Mouse (Mus musculus) heart, adult 18-20 months (tissue): ENCODE results near the gene Sptbn1. TPM values are rescaled to one million over a fixed set of nuclear protein-coding genes. Genes with fewer than 3 reads are reported as not detected.
"Not testable (repeated sequence)": the region's sequence is repeated elsewhere in the genome, so short reads cannot be mapped to it uniquely, and the experiment has no call there.

Experiments used
- DNase-seq, 2 experiments: peaks; one replicate each; pipeline ENCODE4 v3.0.0; 2021 to 2022; ENCODE audit warnings: mixed read lengths in 1 of 2
- total RNA-seq, 2 experiments: library from RNA; stranded (reverse); gene quantifications; 2 replicates each; pipeline ENCODE4 v1.2.3; 2021

Gene Sptbn1
- total RNA-seq, 2 experiments from 2014 or later, result 523 to 532 TPM

DNA sequence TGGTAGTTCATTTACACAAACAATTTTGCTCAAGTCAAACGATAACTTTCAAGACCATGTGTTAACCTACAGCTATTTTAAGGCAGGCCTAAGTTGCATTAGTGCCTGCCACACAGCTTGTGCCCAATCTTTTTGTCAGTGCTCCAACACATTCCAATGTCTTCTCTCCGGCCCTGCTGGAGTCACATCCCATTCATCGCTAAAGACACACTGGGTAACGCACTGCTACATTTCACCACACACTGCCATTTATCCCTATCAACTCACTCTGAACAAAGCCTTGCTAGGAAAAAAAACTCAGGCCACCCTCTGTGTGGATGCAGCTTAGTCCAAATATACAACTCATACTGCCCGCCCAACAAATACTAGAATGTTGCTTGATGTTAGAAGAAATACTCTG is 11.5 kb downstream of the Sptbn1 start:
- DNase-seq, result peak; percentile 70 to 79

DNA sequence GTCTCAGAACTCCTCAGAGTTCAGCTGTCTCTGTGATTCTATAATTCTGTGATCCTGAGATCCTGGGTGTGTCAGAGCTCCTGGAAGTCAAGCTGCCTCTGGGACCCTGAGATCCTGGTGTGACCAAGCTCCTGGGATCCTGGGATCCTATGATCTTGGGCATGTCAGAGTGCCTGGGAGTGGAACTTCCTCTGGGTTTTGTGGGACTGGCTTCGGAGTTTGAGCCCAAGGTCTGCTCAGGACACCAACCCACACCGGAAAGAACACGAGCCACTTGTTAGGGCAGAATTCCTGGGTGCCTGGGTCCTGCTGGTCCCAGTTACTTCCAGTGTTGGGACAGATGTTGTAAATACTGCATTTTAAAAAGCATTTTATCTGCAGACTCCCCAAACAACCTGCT is 12.8 kb downstream of the Sptbn1 start:
- DNase-seq, result not testable (repeated sequence)

DNA sequence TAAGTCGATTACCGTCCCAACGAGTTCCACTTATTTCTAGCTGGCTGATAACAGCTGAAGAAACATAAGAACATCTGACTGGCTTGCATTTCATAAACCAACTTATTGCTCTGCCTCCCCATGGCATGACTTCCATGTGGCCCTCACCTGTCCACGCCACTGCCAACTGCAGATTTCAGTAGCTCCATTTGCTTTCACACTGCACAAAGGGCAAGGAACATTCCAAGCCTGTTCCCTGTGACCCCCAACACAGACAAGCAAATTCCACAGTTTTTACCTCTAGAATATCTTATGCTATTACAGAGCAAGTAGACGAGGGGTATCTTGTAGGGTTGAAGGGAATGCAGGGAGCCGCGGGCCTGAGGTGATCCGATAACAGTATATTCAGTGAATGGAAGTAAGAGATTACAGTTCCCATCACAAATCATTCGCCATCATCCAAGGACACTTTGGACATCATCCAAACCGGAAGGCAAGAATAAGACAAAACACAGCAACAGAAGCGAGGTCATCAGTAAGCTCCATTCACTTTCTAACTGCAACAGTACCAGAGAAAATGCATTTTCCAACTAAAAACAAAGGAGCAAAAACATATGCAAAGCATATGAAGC is 16.6 kb downstream of the Sptbn1 start:
- DNase-seq, result no peak

DNA sequence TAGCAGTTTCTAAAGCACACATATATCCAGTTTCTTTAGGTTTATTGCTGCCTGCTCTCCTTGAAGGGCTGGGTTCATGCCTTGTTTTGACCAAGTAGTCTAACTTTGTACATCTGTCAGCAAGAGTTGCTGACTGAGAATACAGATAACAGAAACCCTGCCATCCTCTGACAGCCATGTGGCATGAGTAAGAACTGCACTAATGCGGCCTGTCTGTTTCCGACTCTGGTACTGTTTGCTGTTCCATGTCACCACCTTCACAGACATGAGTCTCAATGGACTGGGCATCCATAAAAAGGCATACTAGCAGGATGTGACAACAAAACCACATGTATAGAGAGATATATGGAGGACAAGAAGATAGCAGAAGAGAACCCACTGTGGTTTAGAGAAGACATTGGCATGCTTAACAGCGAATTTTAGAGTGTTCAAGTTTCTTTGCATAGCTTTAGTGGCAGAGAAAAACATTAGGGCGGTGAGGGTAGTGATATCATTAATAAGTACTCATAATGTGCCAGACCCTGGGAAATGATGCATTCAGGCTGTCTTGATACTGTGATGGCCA is 18.4 kb downstream of the Sptbn1 start:
- no peak for DNase-seq

DNA sequence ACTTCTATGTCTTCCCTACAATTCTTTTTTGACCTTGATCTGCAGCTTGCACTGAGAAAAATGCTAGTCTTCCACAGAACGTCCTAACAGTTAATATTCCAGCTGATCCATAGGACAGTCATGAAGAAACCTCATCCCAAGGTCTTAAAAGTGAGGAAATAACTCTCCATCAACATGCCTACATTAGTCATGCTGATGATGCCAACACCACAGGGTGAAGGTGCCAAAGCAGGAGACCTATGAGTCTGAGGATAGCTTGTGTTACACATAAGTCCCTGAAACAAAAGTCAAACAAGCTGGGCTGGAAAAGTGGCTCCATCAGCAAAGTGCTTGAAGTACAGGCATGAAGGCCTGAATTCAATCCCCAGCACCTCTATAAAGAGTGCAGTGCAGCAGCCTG is 20.9 kb downstream of the Sptbn1 start:
- DNase-seq, result no peak

DNA sequence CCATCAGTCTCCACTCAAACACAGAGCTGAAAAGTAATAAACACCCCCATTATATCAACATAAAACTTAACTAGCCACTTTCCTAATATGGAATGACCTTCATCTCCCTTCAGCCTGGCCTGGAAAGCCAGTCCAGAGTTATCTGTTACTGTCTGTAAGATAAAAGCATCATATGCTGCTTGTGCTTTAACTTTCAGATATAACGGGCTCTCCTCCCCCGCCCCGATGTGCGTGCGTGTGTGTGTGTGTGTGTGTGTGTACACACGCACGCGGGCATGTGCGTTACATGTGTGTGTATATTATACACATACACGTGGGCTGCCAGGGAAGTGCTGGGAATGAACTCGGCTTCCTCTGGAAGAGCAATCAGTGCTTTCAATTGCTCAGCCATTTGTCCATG is 21.8 kb downstream of the Sptbn1 start:
- DNase-seq, result no peak

DNA sequence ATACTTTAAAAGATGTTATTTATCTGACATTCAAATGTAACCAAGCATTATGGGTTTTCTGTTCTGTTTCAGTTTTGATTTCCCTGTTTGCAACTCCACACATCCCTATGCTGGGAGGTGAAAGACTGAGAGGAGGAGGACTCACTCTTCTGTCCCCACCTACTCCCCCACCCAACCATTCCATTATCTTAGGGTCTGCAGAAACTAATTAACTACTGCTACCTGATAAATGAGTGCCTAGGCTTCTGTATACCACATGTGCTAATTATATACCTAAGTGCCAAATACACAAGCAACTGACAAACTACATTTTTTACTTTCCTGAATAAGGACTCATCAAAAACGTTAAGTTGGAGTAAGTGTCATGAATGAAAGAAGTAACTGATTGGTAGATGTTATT is 23.8 kb downstream of the Sptbn1 start:
- no peak for DNase-seq

DNA sequence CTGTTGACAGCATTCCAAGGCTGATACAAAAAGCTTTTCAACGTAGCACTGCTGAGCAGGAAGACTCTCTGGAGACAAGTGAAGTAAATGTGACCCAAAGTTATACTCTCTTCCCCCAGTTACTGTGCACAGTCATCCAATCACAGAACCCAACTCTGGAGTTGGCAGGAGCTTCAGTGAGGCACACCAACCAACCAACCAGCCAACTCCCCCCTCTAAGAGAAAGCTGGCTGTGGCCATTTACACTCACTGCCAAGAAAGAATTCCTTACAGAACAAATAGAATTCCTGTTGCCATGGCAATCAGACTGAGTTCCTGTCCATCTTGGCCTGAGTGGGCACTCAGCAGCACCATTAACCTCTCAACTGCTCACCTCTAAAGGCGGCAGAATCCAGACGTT is 24.4 kb downstream of the Sptbn1 start:
- peak; percentile 82 to 89 for DNase-seq

DNA sequence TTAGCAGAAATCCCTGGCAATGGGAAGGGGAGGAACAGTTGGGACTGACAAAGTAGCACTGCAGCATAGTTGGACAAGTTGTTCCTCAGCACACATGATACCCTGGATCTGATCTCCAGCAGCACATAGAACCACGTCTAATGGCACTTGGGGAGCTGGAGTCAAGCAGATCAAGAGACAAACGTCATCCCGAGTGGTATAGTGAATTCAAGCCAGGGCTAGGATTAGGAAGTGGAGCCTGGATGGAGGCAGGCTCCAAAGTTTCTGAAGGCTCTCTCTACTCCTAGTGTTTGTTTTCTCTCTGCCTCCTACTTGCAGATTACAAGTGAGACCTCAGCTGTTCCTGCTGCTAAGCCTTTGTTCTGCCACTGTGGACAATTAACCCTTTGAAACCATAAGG is 27.1 kb downstream of the Sptbn1 start:
- no peak for DNase-seq

DNA sequence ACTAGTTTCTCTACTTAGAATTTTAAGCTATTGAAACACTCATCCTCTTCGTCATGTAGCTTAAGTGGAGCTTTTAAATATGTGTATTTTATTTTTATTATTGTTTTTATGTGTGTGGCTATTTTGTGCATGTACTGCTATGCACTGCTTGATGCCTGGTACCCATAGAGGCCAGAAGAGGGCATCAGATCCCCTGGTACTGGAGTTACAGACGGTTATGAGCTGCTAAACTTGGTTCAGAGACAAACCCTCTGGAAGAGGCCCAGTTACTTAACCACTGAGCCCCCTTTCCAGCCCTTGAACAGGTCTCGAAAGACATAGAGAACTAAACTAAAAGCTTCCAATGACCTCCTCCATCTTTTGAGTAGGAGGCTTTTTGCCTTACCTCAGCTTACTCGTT is 30.0 kb downstream of the Sptbn1 start:
- DNase-seq, result peak; percentile 62 to 65

DNA sequence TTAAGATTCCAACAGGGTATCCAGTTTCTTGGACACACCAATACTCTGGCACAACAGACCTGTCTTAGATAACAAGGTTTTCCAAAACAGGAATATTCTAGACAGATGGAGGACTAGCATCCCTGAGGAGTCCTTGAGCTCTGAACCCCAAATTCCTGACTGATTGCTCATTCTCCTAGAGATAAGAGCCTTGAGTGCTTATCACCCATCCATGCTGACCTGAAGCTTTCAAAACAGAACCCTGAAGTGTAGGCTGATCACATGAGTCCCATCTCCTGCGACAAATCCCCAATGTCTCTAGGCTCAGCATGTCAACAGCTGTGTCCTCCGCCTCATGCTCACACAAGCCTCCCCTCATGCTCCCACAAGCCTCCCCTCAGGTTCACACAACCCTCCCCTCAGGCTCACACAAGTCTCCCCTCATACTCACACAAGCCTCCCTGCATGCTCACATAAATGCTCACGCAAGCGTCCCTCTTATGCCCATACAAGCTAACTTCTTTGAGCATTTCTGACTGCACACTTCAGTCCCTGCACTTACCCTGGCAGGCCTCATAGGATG is 31.2 kb downstream of the Sptbn1 start:
- DNase-seq, result no peak

DNA sequence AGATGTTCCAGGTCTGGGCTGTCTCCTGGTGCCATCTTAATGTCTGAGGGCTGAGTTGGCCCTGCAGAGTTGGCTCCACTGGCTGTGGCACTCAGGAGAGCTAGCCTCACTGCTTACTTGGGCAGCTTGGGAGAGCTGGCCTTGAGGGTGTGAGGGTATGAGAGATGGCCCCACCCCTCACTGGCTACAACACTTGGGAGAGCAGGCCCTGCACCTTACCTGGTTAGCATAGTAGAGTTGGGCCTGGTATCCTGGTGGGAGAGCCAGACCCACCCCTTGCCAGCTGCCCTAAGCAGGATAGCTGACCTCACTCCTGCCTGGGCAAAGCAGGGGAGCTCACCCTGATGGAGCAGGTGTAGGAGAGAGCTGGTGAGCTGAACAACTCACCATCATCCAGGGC is 32.3 kb downstream of the Sptbn1 start:
- DNase-seq, result no peak

DNA sequence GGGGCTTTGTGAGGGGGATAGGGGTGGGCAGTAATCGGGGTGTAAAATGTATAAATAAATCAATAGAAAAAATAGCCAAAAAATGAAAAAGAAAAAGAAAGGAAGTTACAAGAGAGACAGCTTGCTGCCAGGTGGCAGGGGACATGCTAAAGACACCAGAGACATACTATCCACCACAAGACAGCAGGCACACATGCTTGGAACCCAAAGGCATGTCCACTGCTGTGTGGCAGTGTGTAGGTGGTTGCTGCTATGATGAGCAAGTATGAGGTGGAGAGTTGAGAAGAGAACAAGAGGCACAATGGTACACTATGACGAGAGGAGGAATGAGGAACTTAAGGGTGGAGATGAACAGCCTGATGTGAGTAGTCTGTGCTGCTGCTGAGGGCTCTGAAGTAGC is 32.8 kb downstream of the Sptbn1 start:
- DNase-seq, result no peak

DNA sequence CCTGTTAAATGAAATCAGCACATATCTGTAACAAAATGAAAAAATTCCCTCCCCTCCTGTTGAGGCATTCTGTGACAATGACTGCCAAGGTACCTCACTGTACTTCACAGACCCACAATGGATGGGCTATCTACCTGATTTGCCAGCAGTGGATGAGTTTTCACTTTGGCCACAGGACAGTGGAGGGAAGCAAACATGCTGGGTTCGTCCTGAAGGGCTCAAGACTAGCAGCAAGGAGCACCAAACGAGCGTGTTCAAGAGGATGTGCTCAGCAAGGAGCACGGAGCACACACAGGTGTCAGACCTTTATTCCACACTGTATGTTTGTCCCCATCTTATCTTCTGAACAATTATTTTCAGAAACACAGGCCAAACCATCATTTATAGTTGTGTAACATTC is 34.0 kb downstream of the Sptbn1 start:
- DNase-seq, result no peak

DNA sequence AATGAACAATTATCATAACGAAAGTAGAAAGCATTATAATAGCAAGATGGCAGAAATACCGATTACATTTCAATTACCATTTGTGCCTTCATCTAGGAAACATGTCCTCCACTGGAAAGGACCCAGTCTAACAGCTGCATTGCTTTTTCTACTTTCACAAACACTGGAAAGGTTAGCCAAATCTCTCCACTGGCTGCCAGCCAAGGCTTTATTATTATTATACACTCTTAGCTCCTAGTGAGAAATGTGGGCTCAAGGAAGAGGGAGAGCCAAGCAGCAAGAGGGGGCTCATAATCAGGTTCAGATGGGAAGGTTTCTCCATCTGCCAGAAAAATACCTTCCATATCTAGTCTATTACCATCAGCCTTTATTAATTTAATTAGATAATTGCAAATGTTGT is 35.9 kb downstream of the Sptbn1 start:
- DNase-seq, result peak; percentile 86 to 91

DNA sequence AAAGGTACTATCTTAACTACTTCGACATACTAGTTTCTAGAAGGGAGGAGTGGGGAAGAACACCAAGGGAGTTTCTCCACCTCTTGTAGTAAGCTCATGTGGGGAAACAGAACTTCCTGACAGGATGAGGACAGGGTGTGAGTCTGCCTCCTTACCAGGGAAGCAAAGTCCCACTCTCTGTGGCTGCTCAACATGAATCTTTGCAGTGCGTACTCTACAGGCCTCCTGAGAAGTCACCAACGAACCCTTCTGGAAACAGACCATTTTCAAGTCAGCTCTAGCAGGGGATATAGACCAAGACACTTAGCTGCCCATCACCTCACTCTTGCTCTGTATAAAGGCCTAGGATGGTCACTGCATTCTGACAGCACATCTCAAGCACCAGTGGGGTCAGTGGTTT is 36.6 kb downstream of the Sptbn1 start:
- DNase-seq, result no peak

DNA sequence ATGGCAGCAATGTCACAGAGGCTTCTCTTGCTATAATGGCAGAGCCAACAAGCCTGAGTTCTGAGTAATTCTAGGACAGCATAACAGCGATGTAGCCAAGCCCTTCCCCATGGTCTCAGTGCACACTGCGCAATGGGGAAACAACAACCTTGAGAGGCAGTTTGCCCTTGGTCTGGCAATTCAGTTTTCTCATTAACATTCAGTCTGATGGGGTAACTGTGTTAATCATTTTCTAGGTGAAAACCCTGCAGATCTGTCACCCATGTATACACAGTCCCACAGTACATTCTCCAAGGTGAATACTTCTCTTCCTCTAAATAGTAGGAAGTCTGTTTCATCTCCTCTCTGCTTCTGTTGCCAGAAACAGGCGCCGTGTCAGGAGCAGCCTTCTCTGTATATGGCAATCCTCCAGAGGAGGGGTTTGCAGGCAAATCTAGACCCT is 37.6 kb downstream of the Sptbn1 start:
- DNase-seq, result peak in 1 of 2 experiments; percentile 54

DNA sequence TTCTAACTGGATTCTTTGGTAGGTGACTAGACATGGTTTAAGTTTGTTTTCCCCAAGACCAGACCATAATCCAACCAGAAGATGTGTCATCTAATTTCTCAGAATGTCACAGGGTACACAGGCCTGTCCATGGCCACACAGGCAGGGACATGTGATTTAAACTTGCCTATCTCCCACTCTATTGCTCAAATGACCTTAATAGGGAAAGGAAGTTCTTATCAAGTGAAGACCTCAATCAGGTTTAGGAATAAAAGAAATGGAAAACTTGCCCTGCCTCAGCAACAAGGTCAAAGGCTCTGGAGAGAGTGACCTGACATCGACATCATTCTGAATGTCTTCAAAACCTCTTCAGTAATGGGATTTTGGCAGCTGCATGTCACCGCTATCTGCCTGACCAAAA is 41.2 kb downstream of the Sptbn1 start:
- no peak for DNase-seq

DNA sequence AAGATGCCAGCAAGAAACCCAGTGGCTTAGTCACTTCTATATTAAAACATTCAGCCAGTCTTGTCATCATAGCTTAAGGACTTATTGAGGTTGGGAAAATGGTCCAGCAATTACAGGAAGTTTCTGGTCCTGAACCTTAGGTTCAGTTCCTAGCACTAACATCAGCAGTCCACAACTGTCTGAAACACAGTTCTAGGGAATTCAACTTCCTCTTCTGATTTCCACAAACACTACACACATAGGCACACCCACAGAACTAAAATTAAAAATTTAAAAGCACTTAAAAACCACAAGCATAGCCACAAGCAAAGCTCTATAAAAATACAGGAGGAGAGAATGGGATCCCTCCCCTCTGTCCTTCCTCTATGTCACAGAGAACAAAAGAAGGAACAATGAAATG is 43.4 kb downstream of the Sptbn1 start:
- no peak for DNase-seq

DNA sequence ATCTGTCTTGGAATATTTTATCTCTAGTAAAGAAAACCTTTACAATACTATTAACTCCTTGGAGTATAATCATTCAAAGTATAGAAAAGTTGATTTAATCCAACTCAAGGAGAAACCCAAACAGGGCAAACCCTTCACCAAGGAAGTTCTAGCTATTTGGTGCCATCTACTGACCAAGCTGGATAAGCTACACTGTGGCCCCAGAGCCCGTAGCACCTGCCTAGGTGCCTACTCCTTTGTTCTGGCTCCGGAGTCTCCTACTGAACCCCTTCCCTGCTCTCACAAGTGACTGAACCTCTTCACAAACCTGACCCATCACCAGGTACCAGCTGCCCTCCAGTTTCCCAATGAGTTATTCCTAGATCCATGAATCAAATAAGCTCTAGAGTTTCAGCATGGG is 45.3 kb downstream of the Sptbn1 start:
- DNase-seq, result no peak

DNA sequence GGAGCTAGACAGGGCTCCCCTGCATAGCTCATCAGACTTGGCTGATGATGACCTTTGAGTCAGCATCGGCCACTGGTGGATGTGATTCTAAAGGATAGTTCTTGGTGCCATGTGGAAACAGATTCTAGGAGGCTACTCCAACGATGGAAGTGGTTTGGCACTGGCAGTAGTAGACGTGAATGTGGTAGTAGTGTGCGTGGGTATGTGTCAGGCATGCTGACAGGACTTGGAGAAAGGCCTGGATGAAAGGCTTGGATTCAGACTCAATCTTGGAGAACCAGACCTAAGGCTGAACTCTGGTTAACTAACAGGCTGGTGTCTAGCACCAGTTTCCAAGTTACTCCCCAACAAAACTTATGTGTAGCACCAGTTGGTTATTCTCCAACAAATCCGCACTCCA is 46.9 kb downstream of the Sptbn1 start:
- no peak for DNase-seq

DNA sequence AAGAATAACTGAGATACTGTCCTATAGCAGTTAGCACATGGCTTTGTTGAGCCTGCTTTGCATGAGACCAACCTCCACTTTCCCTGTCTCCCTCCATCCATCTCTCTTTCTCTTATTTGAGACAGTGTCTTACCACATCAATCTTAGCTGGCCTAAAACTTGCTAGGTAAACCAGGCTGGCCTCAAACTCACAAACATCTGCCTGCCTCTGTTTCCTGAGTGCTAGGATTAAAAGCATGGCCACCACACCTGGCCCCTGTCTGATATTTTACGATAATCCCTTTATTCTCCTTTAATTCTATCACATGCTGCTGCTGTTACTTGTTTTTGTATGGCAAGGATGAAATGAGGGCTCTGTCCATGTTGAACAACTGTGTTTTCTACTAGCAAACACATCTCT is 49.6 kb downstream of the Sptbn1 start:
- no peak for DNase-seq

DNA sequence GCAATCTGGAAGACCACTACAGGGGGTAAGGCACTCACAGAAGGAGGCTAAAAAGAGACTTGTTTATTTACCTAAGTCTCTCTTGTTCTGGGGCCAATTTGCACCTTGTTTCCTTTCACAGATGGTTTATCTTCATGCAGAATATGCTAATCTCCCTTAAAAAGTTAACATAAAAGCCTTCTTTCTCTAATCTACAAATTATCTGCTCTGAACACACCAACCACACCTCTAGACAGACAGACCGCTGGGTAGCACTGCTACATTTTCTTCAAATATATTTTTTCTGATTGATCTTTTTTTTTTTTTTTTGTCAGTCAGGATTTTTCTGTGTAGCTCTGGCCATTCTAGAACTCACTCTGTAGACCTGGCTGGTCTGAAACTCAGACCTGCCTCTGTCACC is 50.5 kb downstream of the Sptbn1 start:
- no peak for DNase-seq

DNA sequence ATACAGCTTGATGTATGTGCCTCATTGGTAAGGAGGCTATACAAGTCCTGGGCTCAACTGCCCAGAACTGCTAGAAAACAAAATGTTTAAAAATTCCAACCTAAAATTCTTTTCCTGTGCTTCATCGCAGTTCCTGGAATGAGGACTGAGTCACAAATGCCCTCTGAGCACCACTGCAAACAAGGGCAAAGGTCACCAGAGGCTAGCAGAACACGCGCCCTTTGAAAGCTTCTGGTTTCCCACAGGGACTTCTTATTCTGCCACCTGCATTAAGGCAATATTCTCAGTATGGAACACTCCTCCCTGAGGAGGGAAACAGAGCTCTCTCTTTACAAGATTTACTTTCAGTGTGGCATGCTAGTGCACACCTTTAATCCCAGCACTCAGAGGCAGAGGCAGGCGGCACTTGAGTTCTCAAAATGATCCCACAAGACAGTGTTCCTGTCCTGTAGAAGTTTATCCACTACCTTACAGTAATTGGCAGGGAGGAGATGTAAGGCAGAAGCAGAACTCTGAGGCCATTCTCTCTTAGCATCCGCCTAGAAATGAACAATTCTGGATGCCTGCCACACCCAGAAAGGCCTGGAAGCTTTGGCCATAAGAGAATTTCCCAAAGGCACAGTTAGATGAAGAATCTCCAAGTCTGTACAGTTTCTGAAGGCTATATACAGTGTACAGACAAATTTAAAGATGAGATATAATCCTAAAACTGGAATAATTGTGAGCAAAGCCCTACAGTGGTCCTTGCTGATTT is 56.1 kb downstream of the Sptbn1 start:
- peak; percentile 52 to 63 for DNase-seq
